Mouse (Mus musculus) MEL (cell line): ENCODE measurements around the gene Gemin5. TPM values are rescaled to one million over a fixed set of nuclear protein-coding genes. Genes with fewer than 3 reads are reported as not detected.

Experiments
- DNase-seq: peaks from one replicate; pipeline ENCODE4 v3.0.0; 2011; ENCODE audit warnings: low read depth, low spot score
- H3K27ac ChIP-seq: 2 replicates; pipeline ENCODE4 v1.5.1; 2012; ENCODE audit warnings: low read depth, mild to moderate bottlenecking, control low read depth, low read length, moderate library complexity; ENCODE audit not compliant: control insufficient read depth
- H3K27me3 ChIP-seq, 2 experiments: fragments of 150-350 bp in 1 of 2; sonication (generic) in 1 of 2; 2 replicates each; pipeline ENCODE4 v1.6.1; 2012; ENCODE audit warnings: low read length in 2 of 2, mild to moderate bottlenecking in 2 of 2, improper control_type of control experiment in 1 of 2, moderate library complexity in 1 of 2; ENCODE audit not compliant: insufficient read depth in 2 of 2, control insufficient read depth in 1 of 2
- H3K36me3 ChIP-seq, 2 experiments: 2 replicates each; pipeline ENCODE4 v1.6.1; 2012 to 2014; ENCODE audit warnings: low read length in 2 of 2, improper control_type of control experiment in 1 of 2, inconsistent platforms in 1 of 2, mild to moderate bottlenecking in 1 of 2; ENCODE audit not compliant: insufficient read depth in 2 of 2, control insufficient read depth in 1 of 2
- H3K4me1 ChIP-seq, 2 experiments: fragments of 150-350 bp in 1 of 2; sonication (generic) in 1 of 2; 2 replicates each; pipeline ENCODE4 v1.6.1; 2012; ENCODE audit warnings: low read length in 2 of 2, improper control_type of control experiment in 1 of 2, mild to moderate bottlenecking in 1 of 2; ENCODE audit not compliant: insufficient read depth in 2 of 2, control insufficient read depth in 1 of 2
- H3K4me3 ChIP-seq, 2 experiments: fragments of 150-350 bp in 1 of 2; sonication (generic) in 1 of 2; 2 replicates each; pipeline ENCODE4 v1.5.1; 2012; ENCODE audit warnings: low read depth in 2 of 2, low read length in 2 of 2, mild to moderate bottlenecking in 2 of 2, moderate library complexity in 2 of 2, control low read depth in 1 of 2, improper control_type of control experiment in 1 of 2; ENCODE audit not compliant: control insufficient read depth in 1 of 2, insufficient read depth in 1 of 2
- H3K79me2 ChIP-seq: 2 replicates; pipeline ENCODE4 v1.6.1; 2012; ENCODE audit warnings: mild to moderate bottlenecking, low read length, moderate library complexity; ENCODE audit not compliant: control insufficient read depth, poor library complexity, insufficient read depth
- H3K9ac ChIP-seq: 2 replicates; pipeline ENCODE4 v1.6.1; 2012; ENCODE audit warnings: low read depth, mild to moderate bottlenecking, control low read depth, low read length, moderate library complexity; ENCODE audit not compliant: control insufficient read depth, poor library complexity, severe bottlenecking
- H3K9me3 ChIP-seq: fragments of 150-350 bp; sonication (generic); replicated peaks from 2 replicates; pipeline ENCODE4 v1.6.1; 2012; ENCODE audit warnings: mild to moderate bottlenecking, low read length, improper control_type of control experiment, moderate library complexity; ENCODE audit not compliant: insufficient read depth
- BHLHE40 ChIP-seq: IDR thresholded peaks from 2 replicates; pipeline ENCODE4 v1.6.1; 2012; ENCODE audit warnings: low read depth, mild to moderate bottlenecking, inconsistent platforms, low read length, improper control_type of control experiment, borderline replicate concordance
- CHD1 ChIP-seq: IDR thresholded peaks from 2 replicates; pipeline ENCODE4 v1.6.1; 2012; ENCODE audit warnings: low read depth, mild to moderate bottlenecking, inconsistent platforms, low read length, improper control_type of control experiment
- CHD2 ChIP-seq: IDR thresholded peaks from 2 replicates; pipeline ENCODE4 v1.6.1; 2011; ENCODE audit warnings: low read length, improper control_type of control experiment
- CTCF ChIP-seq, 3 experiments: IDR thresholded peaks in 2 of 3; conservative IDR thresholded peaks in 1 of 3; 2 replicates each; pipeline ENCODE4 v1.5.1; 2011 to 2012; ENCODE audit warnings: low read length in 3 of 3, low read depth in 2 of 3, mild to moderate bottlenecking in 2 of 3, improper control_type of control experiment in 1 of 3, inconsistent platforms in 1 of 3, mixed read lengths in 1 of 3, moderate library complexity in 1 of 3; ENCODE audit not compliant: control insufficient read depth in 1 of 3, insufficient read depth in 1 of 3, poor library complexity in 1 of 3, severe bottlenecking in 1 of 3
- E2F4 ChIP-seq: IDR thresholded peaks from 2 replicates; pipeline ENCODE4 v1.6.1; 2011; ENCODE audit warnings: low read depth, low read length, improper control_type of control experiment, borderline replicate concordance
- ELF1 ChIP-seq: IDR thresholded peaks from 2 replicates; pipeline ENCODE4 v1.6.1; 2014; ENCODE audit warnings: low read depth, mild to moderate bottlenecking, inconsistent platforms, low read length, improper control_type of control experiment, moderate library complexity
- EP300 ChIP-seq, 2 experiments: IDR thresholded peaks; 2 replicates each; pipeline ENCODE4 v1.6.1; 2011; ENCODE audit warnings: improper control_type of control experiment in 2 of 2, low read length in 2 of 2, low read depth in 1 of 2, mild to moderate bottlenecking in 1 of 2
- ETS1 ChIP-seq: IDR thresholded peaks from 2 replicates; pipeline ENCODE4 v1.6.1; 2012; ENCODE audit warnings: low read depth, mild to moderate bottlenecking, inconsistent platforms, low read length, improper control_type of control experiment, moderate library complexity
- GABPA ChIP-seq: IDR thresholded peaks from 2 replicates; pipeline ENCODE4 v1.6.1; 2012; ENCODE audit warnings: low read depth, mild to moderate bottlenecking, inconsistent platforms, low read length, improper control_type of control experiment, moderate library complexity
- GATA1 ChIP-seq: IDR thresholded peaks from 2 replicates; pipeline ENCODE4 v1.6.1; 2011; ENCODE audit warnings: low read depth, low read length, improper control_type of control experiment
- HCFC1 ChIP-seq: IDR thresholded peaks from 2 replicates; pipeline ENCODE4 v1.6.1; 2012; ENCODE audit warnings: low read depth, mild to moderate bottlenecking, inconsistent platforms, low read length, improper control_type of control experiment, moderate library complexity
- KAT2A ChIP-seq: conservative IDR thresholded peaks from 2 replicates; pipeline ENCODE4 v1.6.1; 2012; ENCODE audit warnings: low read depth, low read length, improper control_type of control experiment, inconsistent platforms
- MAFK ChIP-seq: IDR thresholded peaks from 2 replicates; pipeline ENCODE4 v1.6.1; 2011; ENCODE audit warnings: low read depth, mild to moderate bottlenecking, low read length, improper control_type of control experiment, borderline replicate concordance
- MAX ChIP-seq: IDR thresholded peaks from 2 replicates; pipeline ENCODE4 v1.6.1; 2011; ENCODE audit warnings: low read length, improper control_type of control experiment
- MAZ ChIP-seq: IDR thresholded peaks from 2 replicates; pipeline ENCODE4 v1.6.1; 2012; ENCODE audit warnings: low read depth, mild to moderate bottlenecking, inconsistent platforms, low read length, improper control_type of control experiment
- MXI1 ChIP-seq: IDR thresholded peaks from 2 replicates; pipeline ENCODE4 v1.6.1; 2011; ENCODE audit warnings: mild to moderate bottlenecking, low read depth, low read length, improper control_type of control experiment
- MYB ChIP-seq: IDR thresholded peaks from 2 replicates; pipeline ENCODE4 v1.6.1; 2011; ENCODE audit warnings: mild to moderate bottlenecking, low read depth, low read length, improper control_type of control experiment
- MYC ChIP-seq: IDR thresholded peaks from 2 replicates; pipeline ENCODE4 v1.6.1; 2011; ENCODE audit warnings: low read depth, mild to moderate bottlenecking, low read length, improper control_type of control experiment, moderate library complexity
- NELFE ChIP-seq: IDR thresholded peaks from 2 replicates; pipeline ENCODE4 v1.6.1; 2011; ENCODE audit warnings: low read depth, low read length, improper control_type of control experiment
- POLR2AphosphoS2 ChIP-seq: IDR thresholded peaks from 2 replicates; pipeline ENCODE4 v1.6.1; 2011; ENCODE audit warnings: low read length, improper control_type of control experiment
- POLR2AphosphoS5 ChIP-seq: IDR thresholded peaks from 2 replicates; pipeline ENCODE4 v1.6.1; 2012; ENCODE audit warnings: low read depth, borderline replicate concordance, mild to moderate bottlenecking, inconsistent platforms, low read length, moderate library complexity, mixed read lengths
- RAD21 ChIP-seq: IDR thresholded peaks from 2 replicates; pipeline ENCODE4 v1.6.1; 2011; ENCODE audit warnings: mild to moderate bottlenecking, low read depth, low read length, improper control_type of control experiment
- SIN3A ChIP-seq: IDR thresholded peaks from 2 replicates; pipeline ENCODE4 v1.6.1; 2012; ENCODE audit warnings: low read length, improper control_type of control experiment, inconsistent platforms
- TAL1 ChIP-seq: IDR thresholded peaks from 2 replicates; pipeline ENCODE4 v1.6.1; 2012; ENCODE audit warnings: mild to moderate bottlenecking, inconsistent platforms, low read length, moderate library complexity, mixed read lengths
- TBP ChIP-seq: IDR thresholded peaks from 2 replicates; pipeline ENCODE4 v1.8.0; 2011; ENCODE audit warnings: low read depth, low read length, improper control_type of control experiment
- TCF12 ChIP-seq: IDR thresholded peaks from 2 replicates; pipeline ENCODE4 v1.6.1; 2014; ENCODE audit warnings: low read depth, mild to moderate bottlenecking, inconsistent platforms, low read length, improper control_type of control experiment, moderate library complexity
- UBTF ChIP-seq: IDR thresholded peaks from 2 replicates; pipeline ENCODE4 v1.6.1; 2012; ENCODE audit warnings: low read depth, mild to moderate bottlenecking, inconsistent platforms, low read length, improper control_type of control experiment, moderate library complexity, borderline replicate concordance; ENCODE audit not compliant: insufficient read depth
- USF1 ChIP-seq: IDR thresholded peaks from 2 replicates; pipeline ENCODE4 v1.6.1; 2014; ENCODE audit warnings: low read depth, mild to moderate bottlenecking, inconsistent platforms, low read length, improper control_type of control experiment, moderate library complexity
- USF2 ChIP-seq, 2 experiments: IDR thresholded peaks; 2 replicates each; pipeline ENCODE4 v1.6.1; 2011 to 2012; ENCODE audit warnings: improper control_type of control experiment in 2 of 2, low read length in 2 of 2, borderline replicate concordance in 1 of 2, inconsistent platforms in 1 of 2, low read depth in 1 of 2, mild to moderate bottlenecking in 1 of 2; ENCODE audit not compliant: insufficient read depth in 1 of 2
- ZKSCAN1 ChIP-seq: IDR thresholded peaks from 2 replicates; pipeline ENCODE4 v1.6.1; 2012; ENCODE audit warnings: low read depth, mild to moderate bottlenecking, inconsistent platforms, low read length, improper control_type of control experiment, moderate library complexity
- ZNF384 ChIP-seq: IDR thresholded peaks from 2 replicates; pipeline ENCODE4 v1.6.1; 2012; ENCODE audit warnings: low read depth, mild to moderate bottlenecking, inconsistent platforms, low read length, improper control_type of control experiment
- polyA plus RNA-seq, 2 experiments: library from polyadenylated mRNA; stranded (reverse) in 1 of 2; unstranded in 1 of 2; fragments of >175 nt in 1 of 2; fragments of >200 nt in 1 of 2; gene quantifications; 2 replicates each; pipeline versions ENCODE4 v1.2.1 to v1.2.4; 2012; ENCODE audit warnings: low replicate concordance in 2 of 2, low read depth in 1 of 2; ENCODE audit not compliant: insufficient read length in 2 of 2, insufficient read depth in 1 of 2, missing spikeins in 1 of 2
- total RNA-seq: library from RNA; depleted of rRNA; stranded (reverse); fragments of 300-350 nt; gene quantifications from 2 replicates; pipeline ENCODE4 v1.2.3, GENCODE M21; 2012

Gemin5 gene
- total and polyA plus RNA-seq, 3 experiments: 46.5 to 71.9 (median 52.5) TPM

DNA sequence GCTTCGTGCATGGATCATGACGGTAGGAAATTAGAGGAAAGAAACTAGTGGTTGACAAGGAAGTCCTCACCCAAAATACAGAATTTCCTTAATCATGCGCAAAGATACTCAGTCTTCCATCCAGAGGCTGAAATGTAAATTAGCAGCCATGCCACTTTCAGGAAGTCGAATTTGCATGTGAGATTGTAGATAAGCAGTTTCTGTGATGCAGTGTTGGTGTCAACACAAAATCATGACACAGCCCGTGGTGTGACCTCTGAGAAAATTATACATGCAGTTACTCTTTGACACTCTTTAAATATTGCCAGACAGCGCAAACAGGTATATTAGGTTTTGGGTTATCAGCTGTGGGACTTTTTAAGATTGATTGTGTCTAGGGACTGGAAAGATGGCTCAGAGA is 21.3 kb upstream of the Gemin5 start:
- H3K4me1 ChIP-seq: peaks cover 0 to 2% of the 10 kb centered on the region in 2 experiments; a peak in 1 of 4 replicates

GRCm38 (mm10) chr11:58183579-58183978 is 15.2 kb upstream of the Gemin5 start:
- Histone ChIP-seq H3K36me3 (no peaks in the 10 kb centered on the region; a peak in 1 of 4 replicates), H3K4me3 (no peak overlapping the region)

More for the DNA sequence above, 21.3 kb upstream of the Gemin5 start:
- H3K36me3 ChIP-seq: no peaks in the 10 kb centered on the region
- no peak overlapping the region for H3K9ac ChIP-seq
- TF ChIP-seq E2F4: no peak
- TF ChIP-seq USF1: no peak
- TF ChIP-seq CTCF (IDR thresholded peaks at IDR 0.05 in 2 of 3, conservative IDR thresholded peaks at IDR 0.05 in 1 of 3; ENCODE audit: control insufficient read depth in 1 of 3, insufficient read depth in 1 of 3, low read depth in 2 of 3, low read length in 3 of 3, poor library complexity in 1 of 3, severe bottlenecking in 1 of 3): no peak
- no peak for TF ChIP-seq EP300 (IDR thresholded peaks at IDR 0.05; ENCODE audit: low read depth in 1 of 2, low read length in 2 of 2)
- TF ChIP-seq SIN3A: no peak
- no peak for TF ChIP-seq CHD2
- no peak for TF ChIP-seq GABPA
- no peak for TF ChIP-seq MXI1
- TF ChIP-seq POLR2AphosphoS2: no peak
- H3K9me3 ChIP-seq: no peaks in the 10 kb centered on the region
- H3K27ac ChIP-seq: no peak overlapping the region
- H3K79me2 ChIP-seq: no peaks in the 10 kb centered on the region
- no peak overlapping the region for H3K4me3 ChIP-seq
- H3K27me3 ChIP-seq: peaks cover 0 to 6% of the 10 kb centered on the region in 2 experiments; a peak in 1 of 4 replicates
- no peak for DNase-seq

GRCm38 (mm10) chr11:58180756-58181155 is 12.4 kb upstream of the Gemin5 start:
- H3K27ac ChIP-seq: no peak overlapping the region
- TF ChIP-seq NELFE (no peak), MAZ (no peak), ZKSCAN1 (no peak), CHD2 (no peak), E2F4 (no peak), TBP (no peak), MYC (no peak), MXI1 (no peak), USF1 (no peak), BHLHE40 (no peak), MAX (no peak), MYB (no peak), GATA1 (no peak), USF2 (IDR thresholded peaks at IDR 0.05; ENCODE audit: borderline replicate concordance in 1 of 2, insufficient read depth in 1 of 2, low read depth in 1 of 2, low read length in 2 of 2) (no peak), TAL1 (no peak), HCFC1 (no peak)

More at GRCm38 (mm10) chr11:58183579-58183978, 15.2 kb upstream of the Gemin5 start:
- TF ChIP-seq ETS1: no peak
- no peak for TF ChIP-seq UBTF
- TF ChIP-seq CHD2: no peak
- TF ChIP-seq ZNF384: no peak
- TF ChIP-seq E2F4: no peak
- TF ChIP-seq TCF12: no peak
- no peak for TF ChIP-seq POLR2AphosphoS5
- TF ChIP-seq USF1: no peak
- TF ChIP-seq SIN3A: no peak
- TF ChIP-seq CHD1: no peak
- no peak for TF ChIP-seq MAX
- TF ChIP-seq BHLHE40: no peak
- TF ChIP-seq MYC: no peak
- no peak for TF ChIP-seq ELF1
- TF ChIP-seq KAT2A: no peak
- no peak for TF ChIP-seq RAD21
- no peak for TF ChIP-seq MAFK
- no peak for TF ChIP-seq TAL1
- no peaks in the 10 kb centered on the region for H3K4me1 ChIP-seq
- no peak for DNase-seq
- H3K27ac ChIP-seq: no peak overlapping the region
- H3K9me3 ChIP-seq: no peaks in the 10 kb centered on the region
- H3K9ac ChIP-seq: no peak overlapping the region
- H3K79me2 ChIP-seq: no peaks in the 10 kb centered on the region
- no peaks in the 10 kb centered on the region for H3K27me3 ChIP-seq

More at GRCm38 (mm10) chr11:58180756-58181155, 12.4 kb upstream of the Gemin5 start:
- no peaks in the 10 kb centered on the region for H3K27me3 ChIP-seq
- no peak overlapping the region for H3K4me3 ChIP-seq
- no peak overlapping the region for H3K9ac ChIP-seq
- H3K79me2 ChIP-seq: no peaks in the 10 kb centered on the region
- no peaks in the 10 kb centered on the region for H3K9me3 ChIP-seq
- no peaks in the 10 kb centered on the region for H3K4me1 ChIP-seq
- no peaks in the 10 kb centered on the region; a peak in 1 of 4 replicates for H3K36me3 ChIP-seq
- no peak for DNase-seq
